Mouse (Mus musculus): Measurements from ENCODE around the gene Pold1.

Pold1 gene

GRCm38 (mm10) chr7:44548497-44549087 lies at the start of gene Pold1:
Gene Pold1 (minus strand): TSS chr7:44548849.
- DNase-seq (ENCODE audit: low read depth, low spot score): peak; percentile 100

GRCm38 (mm10) chr7:44598336-44598735 lies 49.7 kb upstream of the Pold1 start:
- no peak for DNase-seq (ENCODE audit: low read depth, low spot score)

- DNase-seq (ENCODE audit: low read depth, low spot score): no peak
Observed at GRCm38 (mm10) chr7:44597666-44598065, 49.0 kb upstream of the Pold1 start.

GRCm38 (mm10) chr7:44596996-44597538 lies 48.4 kb upstream of the Pold1 start:
- peak; percentile 58 for DNase-seq (ENCODE audit: low read depth, low spot score)

GRCm38 (mm10) chr7:44596051-44596450 lies 47.4 kb upstream of the Pold1 start:
- DNase-seq (ENCODE audit: low read depth, low spot score): no peak

- no peak for DNase-seq (ENCODE audit: low read depth, low spot score)
Observed at GRCm38 (mm10) chr7:44595131-44595561, 46.5 kb upstream of the Pold1 start.

GRCm38 (mm10) chr7:44594291-44594690 lies 45.6 kb upstream of the Pold1 start:
- DNase-seq (ENCODE audit: low read depth, low spot score): no peak

- peak; percentile 93 for DNase-seq (ENCODE audit: low read depth, low spot score)
Observed at GRCm38 (mm10) chr7:44593775-44594174, 45.1 kb upstream of the Pold1 start.

- no peak for DNase-seq (ENCODE audit: low read depth, low spot score)
Observed at GRCm38 (mm10) chr7:44593051-44593450, 44.4 kb upstream of the Pold1 start.

- no peak for DNase-seq (ENCODE audit: low read depth, low spot score)
Observed at GRCm38 (mm10) chr7:44591348-44592116, 42.9 kb upstream of the Pold1 start.

- peak; percentile 99 for DNase-seq (ENCODE audit: low read depth, low spot score)
Observed at GRCm38 (mm10) chr7:44590402-44591347, 42.0 kb upstream of the Pold1 start, which contains the start of gene Kcnc3. Gene Kcnc3 (plus strand): TSS chr7:44590664.

- peak; percentile 80 for DNase-seq (ENCODE audit: low read depth, low spot score)
Observed at GRCm38 (mm10) chr7:44589946-44590345, 41.3 kb upstream of the Pold1 start.

- DNase-seq (ENCODE audit: low read depth, low spot score): peak; percentile 98
Observed at GRCm38 (mm10) chr7:44589149-44589548, 40.5 kb upstream of the Pold1 start.

- no peak for DNase-seq (ENCODE audit: low read depth, low spot score)
Observed at GRCm38 (mm10) chr7:44588338-44588737, 39.7 kb upstream of the Pold1 start.

- DNase-seq (ENCODE audit: low read depth, low spot score): no peak
Observed at GRCm38 (mm10) chr7:44587676-44588075, 39.0 kb upstream of the Pold1 start.

GRCm38 (mm10) chr7:44586930-44587329 lies 38.3 kb upstream of the Pold1 start:
- DNase-seq (ENCODE audit: low read depth, low spot score): peak; percentile 80

GRCm38 (mm10) chr7:44586518-44586917 lies 37.9 kb upstream of the Pold1 start:
- no peak for DNase-seq (ENCODE audit: low read depth, low spot score)

GRCm38 (mm10) chr7:44585606-44586005 lies 37.0 kb upstream of the Pold1 start:
- no peak for DNase-seq (ENCODE audit: low read depth, low spot score)

GRCm38 (mm10) chr7:44584921-44585320 lies 36.3 kb upstream of the Pold1 start:
- no peak for DNase-seq (ENCODE audit: low read depth, low spot score)

GRCm38 (mm10) chr7:44584265-44584804 lies 35.7 kb upstream of the Pold1 start:
- DNase-seq (ENCODE audit: low read depth, low spot score): no peak

GRCm38 (mm10) chr7:44583146-44583545 lies 34.5 kb upstream of the Pold1 start:
- DNase-seq (ENCODE audit: low read depth, low spot score): no peak
